Mouse (Mus musculus): Measurements from ENCODE around the gene Ncf4. TPM values are rescaled to one million over a fixed set of nuclear protein-coding genes. Genes with fewer than 3 reads are reported as not detected.

Ncf4 gene
- 6.6 and 10.1 TPM in 2 replicates for polyA plus RNA-seq (2012; rRNA removed; ENCODE audit: low replicate concordance)

DNA sequence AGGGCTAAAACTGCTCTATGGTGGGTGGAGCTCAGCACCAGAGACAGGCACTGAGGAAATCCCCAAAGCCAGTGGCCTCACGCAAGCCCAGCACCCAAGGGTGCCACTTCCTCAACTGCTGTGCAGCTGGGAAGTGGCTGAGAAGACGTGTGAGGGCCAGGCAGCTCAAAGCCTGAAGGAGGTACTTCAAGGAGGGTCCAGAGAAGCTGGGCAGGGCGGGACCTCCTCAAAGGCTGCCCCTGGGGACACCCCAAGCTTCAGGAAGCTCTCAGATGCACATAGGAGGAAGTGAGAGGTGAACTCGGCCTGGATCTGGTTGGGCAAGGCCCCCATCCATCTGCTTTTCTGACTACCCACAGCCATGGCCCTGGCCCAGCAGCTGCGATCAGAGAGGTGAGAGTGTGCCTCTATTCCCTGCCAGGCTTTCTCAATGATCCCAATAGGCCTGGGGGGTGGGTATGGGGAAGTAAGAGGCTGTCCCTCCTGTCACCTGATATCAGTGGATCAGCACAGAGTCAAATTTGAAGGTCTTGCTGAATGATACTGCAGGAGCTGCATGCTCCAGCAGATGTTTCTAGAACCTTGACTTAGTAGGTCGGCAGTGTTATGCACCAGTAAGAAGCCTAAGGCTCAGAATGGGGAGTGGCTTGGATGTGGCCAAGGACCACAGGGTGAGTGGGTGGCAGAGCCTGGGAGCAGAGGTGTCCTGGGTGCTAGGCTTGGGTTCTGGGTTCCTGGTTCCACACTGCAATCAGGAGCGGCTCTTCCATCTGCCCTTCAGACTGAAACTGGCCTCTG lies at the start of gene Ncf4:
Gene Ncf4, plus strand, starts transcription at position 107 of the 798 bp plus-strand sequence.

DNA sequence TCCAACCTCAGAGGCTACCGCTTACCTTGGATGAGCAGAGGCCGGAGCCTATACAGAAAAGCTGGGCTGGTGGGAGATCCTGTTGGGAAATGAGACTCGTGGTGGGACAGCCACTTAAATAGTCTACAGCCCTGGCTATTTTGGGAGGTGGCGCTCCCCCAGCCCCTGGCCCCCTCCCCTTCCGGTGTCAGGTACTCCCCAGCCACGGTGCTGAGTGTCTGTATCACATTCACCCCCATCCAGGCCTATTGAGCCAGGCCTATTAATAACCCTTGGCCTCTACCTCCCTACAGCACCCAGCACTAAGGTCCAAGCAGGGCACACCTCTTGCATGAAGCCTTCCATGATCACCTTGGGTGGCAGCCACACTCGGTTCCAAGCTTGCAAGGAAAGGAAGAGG lies 38.3 kb upstream of the Ncf4 start, which contains the start of gene Pvalb:
Gene Pvalb, minus strand, starts transcription at position 89 of the 400 bp plus-strand sequence.

DNA sequence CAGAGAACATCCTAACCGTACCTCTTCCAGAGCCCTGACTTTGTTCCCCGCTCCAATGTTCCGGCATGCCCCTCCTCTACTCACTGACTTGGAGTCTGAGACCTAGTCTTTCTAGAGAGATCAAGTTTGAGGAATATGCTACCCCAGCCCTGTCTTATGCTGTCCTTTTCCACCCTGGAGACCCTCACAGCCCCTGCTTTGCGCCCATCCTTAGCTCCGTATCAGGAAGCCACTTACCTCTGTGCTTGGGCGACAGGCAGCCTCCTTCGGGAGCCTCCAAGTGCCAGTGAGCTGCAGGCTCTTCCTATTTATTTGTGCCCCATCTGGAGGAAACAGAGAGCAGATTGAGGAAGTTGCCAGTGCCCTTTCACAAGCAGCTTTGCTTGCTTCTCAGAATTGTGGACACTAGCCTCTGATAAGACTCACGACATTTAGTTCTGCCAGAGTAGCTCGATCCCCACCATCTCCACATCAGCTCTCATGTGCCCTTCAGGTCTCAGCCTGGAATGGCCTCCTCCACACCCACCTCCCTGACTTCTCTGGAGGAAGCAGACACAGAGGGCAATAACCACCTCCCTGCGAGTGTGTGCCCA lies 60.8 kb downstream of the Ncf4 start, which contains the start of gene Csf2rb2:
Gene Csf2rb2, minus strand, starts transcription at position 381 of the 593 bp plus-strand sequence.

Other genes starting within 250 kb of the Ncf4 start
- 0.02 TPM in 1 of 2 replicates, not detected in the other for gene Cacng2, start 124.8 kb upstream of the Ncf4 start, polyA plus RNA-seq (2012; rRNA removed; ENCODE audit: low replicate concordance)
- gene Ift27, start 70.7 kb upstream of the Ncf4 start, polyA plus RNA-seq (2012; rRNA removed; ENCODE audit: low replicate concordance), result 18.5 and 18.9 TPM in 2 replicates
- gene Pvalb, start 38.4 kb upstream of the Ncf4 start, polyA plus RNA-seq (2012; rRNA removed; ENCODE audit: low replicate concordance), result not detected in 2 replicates
- gene Csf2rb2, start 60.9 kb downstream of the Ncf4 start, polyA plus RNA-seq (2012; rRNA removed; ENCODE audit: low replicate concordance), result 1.3 and 1.9 TPM in 2 replicates
- 3.6 and 5.7 TPM in 2 replicates for gene Csf2rb, start 81.0 kb downstream of the Ncf4 start, polyA plus RNA-seq (2012; rRNA removed; ENCODE audit: low replicate concordance)
- not detected in 2 replicates for gene Tex33, start 151.1 kb downstream of the Ncf4 start, polyA plus RNA-seq (2012; rRNA removed; ENCODE audit: low replicate concordance)
- 15.3 and 27.4 TPM in 2 replicates for gene Tst, start 161.1 kb downstream of the Ncf4 start, polyA plus RNA-seq (2012; rRNA removed; ENCODE audit: low replicate concordance)
- 124 and 186 TPM in 2 replicates for gene Mpst, start 161.6 kb downstream of the Ncf4 start, polyA plus RNA-seq (2012; rRNA removed; ENCODE audit: low replicate concordance)
- gene Kctd17, start 183.8 kb downstream of the Ncf4 start, polyA plus RNA-seq (2012; rRNA removed; ENCODE audit: low replicate concordance), result 61.9 and 63.1 TPM in 2 replicates
- 0.48 and 0.95 TPM in 2 replicates for gene Tmprss6, start 223.8 kb downstream of the Ncf4 start, polyA plus RNA-seq (2012; rRNA removed; ENCODE audit: low replicate concordance)

Measured in duodenum, adult 2 months (tissue).